Mouse (Mus musculus) naive thymus-derived CD4-positive, alpha-beta T cell, adult 2 months (primary cell): ENCODE data around the gene Adh1.

Source experiments
- DNase-seq: peaks from one replicate; pipeline ENCODE4 v3.0.0-alpha.2; 2011; ENCODE audit warnings: low read depth

Adh1 gene

GRCm38 (mm10) chr3:138241371-138241770, 19.4 kb upstream of the Adh1 start:
- no peak for DNase-seq

GRCm38 (mm10) chr3:138242021-138242726, 18.6 kb upstream of the Adh1 start:
- DNase-seq = no peak

- DNase-seq = no peak
These were observed 17.9 kb upstream of the Adh1 start for GRCm38 (mm10) chr3:138242933-138243332.

- no peak for DNase-seq
These were observed 16.4 kb upstream of the Adh1 start for GRCm38 (mm10) chr3:138244338-138244874.

- DNase-seq = no peak
These were observed 14.2 kb upstream of the Adh1 start for GRCm38 (mm10) chr3:138246511-138247020.

GRCm38 (mm10) chr3:138247241-138247640, 13.6 kb upstream of the Adh1 start:
- no peak for DNase-seq

- DNase-seq = no peak
These were observed 12.8 kb upstream of the Adh1 start for GRCm38 (mm10) chr3:138248011-138248410.

GRCm38 (mm10) chr3:138248746-138249145, 12.0 kb upstream of the Adh1 start:
- no peak for DNase-seq

GRCm38 (mm10) chr3:138251156-138251555, 9.6 kb upstream of the Adh1 start:
- no peak for DNase-seq

GRCm38 (mm10) chr3:138254205-138254604, 6.6 kb upstream of the Adh1 start:
- no peak for DNase-seq

- DNase-seq = no peak
These were observed 5.4 kb upstream of the Adh1 start for GRCm38 (mm10) chr3:138255366-138255765.

GRCm38 (mm10) chr3:138255780-138256550, 4.8 kb upstream of the Adh1 start:
- DNase-seq = no peak

GRCm38 (mm10) chr3:138262568-138262967, 1.8 kb downstream of the Adh1 start:
- no peak for DNase-seq

GRCm38 (mm10) chr3:138263154-138263930, 2.6 kb downstream of the Adh1 start:
- no peak for DNase-seq

GRCm38 (mm10) chr3:138264648-138265047, 3.9 kb downstream of the Adh1 start:
- DNase-seq = peak; percentile 27

- no peak for DNase-seq
These were observed 9.7 kb downstream of the Adh1 start for GRCm38 (mm10) chr3:138270507-138270906.

- DNase-seq = no peak
These were observed 10.5 kb downstream of the Adh1 start for GRCm38 (mm10) chr3:138271297-138271696.

GRCm38 (mm10) chr3:138273080-138273479, 12.3 kb downstream of the Adh1 start:
- no peak for DNase-seq

- DNase-seq = peak; percentile 80
These were observed 14.3 kb downstream of the Adh1 start for GRCm38 (mm10) chr3:138275100-138275499.

GRCm38 (mm10) chr3:138282556-138282955, 21.8 kb downstream of the Adh1 start:
- no peak for DNase-seq

- DNase-seq = no peak
These were observed 23.0 kb downstream of the Adh1 start for GRCm38 (mm10) chr3:138283831-138284230.

GRCm38 (mm10) chr3:138285986-138286385, 25.2 kb downstream of the Adh1 start:
- DNase-seq = no peak
